Mouse (Mus musculus): ENCODE data around the gene Slc52a3. TPM values are rescaled to one million over a fixed set of nuclear protein-coding genes. Genes with fewer than 3 reads are reported as not detected.
A peak's percentile ranks its signal among the peaks of the same experiment; 100 is the strongest.

Slc52a3 gene
- polyA plus RNA-seq, 2 experiments = 0.73 to 0.74 TPM

DNA sequence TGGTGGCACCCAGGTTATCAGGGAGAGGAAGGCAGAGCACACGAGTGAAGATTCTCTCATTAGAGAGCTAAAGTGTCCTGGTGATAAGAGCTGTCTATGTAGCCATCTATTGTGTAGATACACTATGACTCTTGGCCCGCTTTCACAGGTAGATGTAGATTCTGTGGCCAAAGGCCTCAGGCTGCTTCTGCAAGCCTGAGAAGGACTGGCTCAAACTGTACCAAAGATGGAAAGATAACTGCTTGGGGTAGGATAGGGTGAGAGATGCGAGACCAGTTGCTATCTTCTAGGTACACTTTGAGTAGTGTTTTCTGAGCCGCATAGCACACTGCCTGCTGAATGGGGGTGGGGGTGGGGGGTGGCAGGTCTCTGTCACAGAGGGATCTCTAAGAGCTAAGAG is 2.6 kb downstream of the Slc52a3 start:
- Histone ChIP-seq H3K4me1 (replicated peaks; ENCODE audit: control insufficient read depth in 2 of 2, insufficient read depth in 2 of 2, low read length in 1 of 2) (peaks cover 15 to 26% of the 10 kb centered on the region in 2 experiments), H3K9me3 (ENCODE audit: control insufficient read depth, low read length) (no peaks in the 10 kb centered on the region), H3K9ac (replicated peaks) (no peak overlapping the region), H3K4me3 (ENCODE audit: insufficient read depth in 1 of 2, low read depth in 2 of 2, low read length in 2 of 2) (no peak overlapping the region), H3K36me3 (replicated peaks; ENCODE audit: control insufficient read depth, insufficient read depth, low read depth) (no peaks in the 10 kb centered on the region), H3K4me2 (ENCODE audit: low read depth) (no peak overlapping the region), H3K27me3 (ENCODE audit: control insufficient read depth, insufficient read depth, low read length) (peaks cover 7% of the 10 kb centered on the region; the same call in 1 of the 2 replicates), H3K27ac (no peak overlapping the region)
- TF ChIP-seq CTCF (IDR thresholded peaks at IDR 0.05; ENCODE audit: low read depth) = no peak
- TF ChIP-seq EP300 (IDR thresholded peaks at IDR 0.05; ENCODE audit: low read depth) = no peak
- DNase-seq (ENCODE audit: low read depth in 3 of 3, low spot score in 3 of 3) = no peak
- peak; percentile 38; the same call in 1 of the 2 replicates for ATAC-seq (ENCODE audit: insufficient read depth)
- 27% methylated on average over 4 of the region's 4 CpGs for WGBS (ENCODE audit: insufficient replicate concordance)

DNA sequence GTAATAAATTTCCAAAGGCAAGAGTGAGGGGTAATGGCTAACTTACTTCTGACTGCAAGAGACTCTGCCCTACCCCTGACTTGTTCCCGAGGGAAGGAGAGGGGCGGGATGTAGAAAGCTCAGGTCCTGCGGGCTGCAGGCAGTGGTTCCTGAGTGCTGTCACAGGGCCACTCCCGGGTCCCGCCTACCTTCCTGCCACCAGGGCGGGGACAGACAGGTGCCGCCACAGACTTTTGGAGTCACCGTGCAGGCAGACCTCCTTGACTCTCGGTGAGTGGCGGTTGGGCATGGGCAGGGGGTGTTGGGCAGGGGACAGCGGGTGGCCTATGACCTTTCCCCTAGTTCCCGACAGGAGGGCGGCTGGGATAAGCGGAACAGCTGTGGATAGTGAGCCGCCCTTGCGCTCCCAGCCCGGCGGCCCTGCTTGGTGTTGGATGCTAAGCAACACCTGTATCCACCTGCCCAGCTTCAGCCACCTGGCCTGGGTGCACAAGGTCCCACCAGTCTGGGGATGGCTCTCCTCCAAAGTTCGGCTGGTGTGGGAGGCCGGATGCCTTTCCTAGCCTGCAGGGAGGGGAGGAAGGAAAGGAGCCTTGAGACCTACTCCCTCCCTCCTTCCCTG is 3.5 kb downstream of the Slc52a3 start:
- Histone ChIP-seq H3K4me2 (ENCODE audit: low read depth) (no peak overlapping the region), H3K4me1 (replicated peaks; ENCODE audit: control insufficient read depth in 2 of 2, insufficient read depth in 2 of 2, low read length in 1 of 2) (peaks cover 15 to 26% of the 10 kb centered on the region in 2 experiments), H3K27me3 (ENCODE audit: control insufficient read depth, insufficient read depth, low read length) (peaks cover 7% of the 10 kb centered on the region; the same call in 1 of the 2 replicates), H3K27ac (no peak overlapping the region), H3K9me3 (ENCODE audit: control insufficient read depth, low read length) (no peaks in the 10 kb centered on the region), H3K36me3 (replicated peaks; ENCODE audit: control insufficient read depth, insufficient read depth, low read depth) (no peaks in the 10 kb centered on the region), H3K4me3 (ENCODE audit: insufficient read depth in 1 of 2, low read depth in 2 of 2, low read length in 2 of 2) (no peak overlapping the region), H3K9ac (replicated peaks) (no peak overlapping the region)
- no peak for TF ChIP-seq EP300 (IDR thresholded peaks at IDR 0.05; ENCODE audit: low read depth)
- no peak for TF ChIP-seq CTCF (IDR thresholded peaks at IDR 0.05; ENCODE audit: low read depth)
- WGBS (ENCODE audit: insufficient replicate concordance) = 26% methylated on average over 20 of the region's 20 CpGs
- DNase-seq (ENCODE audit: low read depth in 3 of 3, low spot score in 3 of 3) = no peak
- ATAC-seq (ENCODE audit: insufficient read depth) = no peak

DNA sequence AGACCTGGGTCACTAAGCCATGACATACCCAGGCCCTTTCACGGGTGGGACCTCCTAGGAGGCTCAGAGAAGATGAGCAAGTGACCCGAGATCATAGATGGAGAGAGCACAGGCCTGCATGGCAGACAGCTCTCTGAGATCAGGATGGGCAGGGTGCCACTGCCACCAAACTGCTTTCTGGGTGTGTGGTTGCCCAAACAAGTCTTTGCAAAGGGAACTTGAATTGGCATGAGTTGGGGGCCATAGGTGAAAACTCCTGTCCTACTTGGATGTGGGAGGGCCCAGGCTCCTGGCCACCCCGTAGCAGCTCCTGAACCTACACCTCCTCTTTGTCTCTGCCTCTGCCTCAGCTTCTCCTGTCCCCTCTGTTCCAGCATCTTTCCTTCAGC is 4.0 kb downstream of the Slc52a3 start:
- Histone ChIP-seq H3K4me2 (ENCODE audit: low read depth) (no peak overlapping the region), H3K27me3 (ENCODE audit: control insufficient read depth, insufficient read depth, low read length) (peaks cover 4% of the 10 kb centered on the region; the same call in 1 of the 2 replicates)
- 41% methylated on average over 3 of the region's 3 CpGs for whole genome bisulfite sequencing (ENCODE audit: insufficient replicate concordance)

DNA sequence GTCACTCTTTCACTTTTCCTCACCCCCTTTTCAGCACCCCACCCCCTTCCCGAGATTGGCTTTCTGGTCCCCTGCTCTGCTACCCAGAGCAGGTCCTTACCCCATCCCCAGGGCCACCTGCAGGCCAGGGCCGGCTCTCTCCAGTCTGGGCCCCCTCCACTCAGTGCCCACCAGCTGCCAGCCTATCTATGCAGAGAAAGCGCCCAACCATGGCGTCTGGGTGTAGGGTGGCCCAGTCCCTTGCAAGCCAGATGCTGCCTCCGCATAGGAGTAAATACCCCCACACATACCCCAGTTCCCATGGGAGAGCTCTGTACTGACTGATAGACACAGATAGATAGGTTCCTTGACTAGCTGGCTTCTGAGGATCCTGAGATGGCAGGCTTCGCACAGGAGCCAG is 4.4 kb downstream of the Slc52a3 start:
- H3K9ac ChIP-seq (replicated peaks) = no peak overlapping the region
- H3K27ac ChIP-seq = no peak overlapping the region
- 63% methylated on average over 6 of the region's 6 CpGs for WGBS (ENCODE audit: insufficient replicate concordance)
- no peak for DNase-seq (ENCODE audit: low read depth in 3 of 3, low spot score in 3 of 3)
- H3K4me2 ChIP-seq (ENCODE audit: low read depth) = no peak overlapping the region
- H3K27me3 ChIP-seq (ENCODE audit: control insufficient read depth, insufficient read depth, low read length) = peaks cover 4% of the 10 kb centered on the region; the same call in 1 of the 2 replicates
- no peaks in the 10 kb centered on the region for H3K36me3 ChIP-seq (replicated peaks; ENCODE audit: control insufficient read depth, insufficient read depth, low read depth)
- ATAC-seq (ENCODE audit: insufficient read depth) = no peak
- H3K4me1 ChIP-seq (replicated peaks; ENCODE audit: control insufficient read depth in 2 of 2, insufficient read depth in 2 of 2, low read length in 1 of 2) = peaks cover 15 to 23% of the 10 kb centered on the region in 2 experiments
- H3K4me3 ChIP-seq (ENCODE audit: insufficient read depth in 1 of 2, low read depth in 2 of 2, low read length in 2 of 2) = no peak overlapping the region
- no peaks in the 10 kb centered on the region for H3K9me3 ChIP-seq (ENCODE audit: control insufficient read depth, low read length)
- TF ChIP-seq CTCF (IDR thresholded peaks at IDR 0.05; ENCODE audit: low read depth) (no peak), EP300 (IDR thresholded peaks at IDR 0.05; ENCODE audit: low read depth) (no peak)

More for the DNA sequence above, 4.0 kb downstream of the Slc52a3 start:
- Histone ChIP-seq H3K4me3 (ENCODE audit: insufficient read depth in 1 of 2, low read depth in 2 of 2, low read length in 2 of 2) (no peak overlapping the region), H3K9ac (replicated peaks) (no peak overlapping the region), H3K9me3 (ENCODE audit: control insufficient read depth, low read length) (no peaks in the 10 kb centered on the region), H3K27ac (no peak overlapping the region), H3K36me3 (replicated peaks; ENCODE audit: control insufficient read depth, insufficient read depth, low read depth) (no peaks in the 10 kb centered on the region), H3K4me1 (replicated peaks; ENCODE audit: control insufficient read depth in 2 of 2, insufficient read depth in 2 of 2, low read length in 1 of 2) (peaks cover 15 to 23% of the 10 kb centered on the region in 2 experiments)
- TF ChIP-seq EP300 (IDR thresholded peaks at IDR 0.05; ENCODE audit: low read depth) (no peak), CTCF (IDR thresholded peaks at IDR 0.05; ENCODE audit: low read depth) (no peak)
- ATAC-seq (ENCODE audit: insufficient read depth) (no peak), DNase-seq (ENCODE audit: low read depth in 3 of 3, low spot score in 3 of 3) (no peak)

DNA sequence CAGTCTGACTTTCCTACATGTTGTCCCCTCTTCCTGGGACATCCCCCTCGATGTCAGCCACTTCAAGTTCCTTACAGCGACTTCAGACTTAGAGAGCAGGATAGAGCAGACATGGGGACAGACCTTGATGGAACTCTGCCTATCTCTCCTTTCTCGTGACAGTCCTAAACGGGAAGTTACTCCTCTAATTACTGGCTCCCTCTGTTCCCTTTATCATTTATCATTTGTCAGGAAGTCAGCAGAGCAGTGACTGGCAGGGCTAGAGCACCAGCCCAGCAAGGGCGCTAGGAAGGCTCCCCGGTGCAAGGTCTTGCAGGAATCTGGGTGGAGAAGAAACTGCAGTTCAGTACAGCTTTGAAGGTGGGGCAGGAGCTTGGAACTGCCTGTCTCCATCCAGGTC is 6.2 kb downstream of the Slc52a3 start:
- peaks cover 10 to 15% of the 10 kb centered on the region in 2 experiments for H3K4me1 ChIP-seq (replicated peaks; ENCODE audit: control insufficient read depth in 2 of 2, insufficient read depth in 2 of 2, low read length in 1 of 2)
- no peak for ATAC-seq (ENCODE audit: insufficient read depth)
- no peaks in the 10 kb centered on the region for H3K36me3 ChIP-seq (replicated peaks; ENCODE audit: control insufficient read depth, insufficient read depth, low read depth)
- no peak overlapping the region for H3K4me2 ChIP-seq (ENCODE audit: low read depth)
- H3K27me3 ChIP-seq (ENCODE audit: control insufficient read depth, insufficient read depth, low read length) = peaks cover 4% of the 10 kb centered on the region; the same call in 1 of the 2 replicates
- H3K9me3 ChIP-seq (ENCODE audit: control insufficient read depth, low read length) = no peaks in the 10 kb centered on the region
- 17% methylated on average over 6 of the region's 6 CpGs for WGBS (ENCODE audit: insufficient replicate concordance)
- H3K27ac ChIP-seq = no peak overlapping the region
- DNase-seq (ENCODE audit: low read depth in 3 of 3, low spot score in 3 of 3) = no peak
- no peak for TF ChIP-seq CTCF (IDR thresholded peaks at IDR 0.05; ENCODE audit: low read depth)
- no peak overlapping the region for H3K9ac ChIP-seq (replicated peaks)
- no peak overlapping the region for H3K4me3 ChIP-seq (ENCODE audit: insufficient read depth in 1 of 2, low read depth in 2 of 2, low read length in 2 of 2)

Data from liver, embryonic 14.5 days (tissue).